Mouse (Mus musculus): ENCODE measurements at regions not wholly inside any gene's neighbourhood (a gene's known extent, or its start where the extent isn't known, plus 50 kb on each side); places are given as distances from the start of the nearest gene placed in this dataset.

GRCm38 (mm10) chr7:138758386-138758785 is 87.5 kb upstream of the Ppp2r2d start:
- H3K9ac ChIP-seq: no peak overlapping the region
- H3K4me1 ChIP-seq (replicated peaks; ENCODE audit: control insufficient read depth, insufficient read depth, low read length): no peaks in the 10 kb centered on the region
- no peaks in the 10 kb centered on the region for H3K9me3 ChIP-seq (ENCODE audit: control insufficient read depth, low read length)
- no peak overlapping the region for H3K27ac ChIP-seq
- H3K4me2 ChIP-seq (replicated peaks): no peak overlapping the region
- DNase-seq (ENCODE audit: low spot score) (no peak), ATAC-seq (ENCODE audit: low FRiP score) (no peak)
- no peaks in the 10 kb centered on the region for H3K36me3 ChIP-seq (replicated peaks; ENCODE audit: control insufficient read depth, insufficient read depth)
- H3K4me3 ChIP-seq (replicated peaks; ENCODE audit: low read length): no peak overlapping the region
- H3K27me3 ChIP-seq (ENCODE audit: control insufficient read depth, insufficient read depth, low read length): no peaks in the 10 kb centered on the region
- WGBS: 72% methylated on average over 1 of the region's 1 CpGs

- no peak overlapping the region for H3K4me2 ChIP-seq (replicated peaks)
- no peaks in the 10 kb centered on the region for H3K9me3 ChIP-seq (ENCODE audit: control insufficient read depth, low read length)
- no peak overlapping the region for H3K27ac ChIP-seq
- WGBS: 90% methylated on average over 2 of the region's 2 CpGs
- H3K4me3 ChIP-seq (replicated peaks; ENCODE audit: low read length): no peak overlapping the region
- DNase-seq (ENCODE audit: low spot score) (no peak), ATAC-seq (ENCODE audit: low FRiP score) (no peak)
- no peaks in the 10 kb centered on the region for H3K27me3 ChIP-seq (ENCODE audit: control insufficient read depth, insufficient read depth, low read length)
- no peaks in the 10 kb centered on the region for H3K36me3 ChIP-seq (replicated peaks; ENCODE audit: control insufficient read depth, insufficient read depth)
- H3K9ac ChIP-seq: no peak overlapping the region
- H3K4me1 ChIP-seq (replicated peaks; ENCODE audit: control insufficient read depth, insufficient read depth, low read length): no peaks in the 10 kb centered on the region
Observed at GRCm38 (mm10) chr7:138748442-138748841, 97.4 kb upstream of the Ppp2r2d start.

GRCm38 (mm10) chr7:138746616-138747015 is 99.3 kb upstream of the Ppp2r2d start:
- Histone ChIP-seq H3K36me3 (replicated peaks; ENCODE audit: control insufficient read depth, insufficient read depth) (no peaks in the 10 kb centered on the region), H3K4me2 (replicated peaks) (no peak overlapping the region), H3K9ac (no peak overlapping the region), H3K27me3 (ENCODE audit: control insufficient read depth, insufficient read depth, low read length) (no peaks in the 10 kb centered on the region), H3K4me1 (replicated peaks; ENCODE audit: control insufficient read depth, insufficient read depth, low read length) (no peaks in the 10 kb centered on the region), H3K27ac (no peak overlapping the region), H3K4me3 (replicated peaks; ENCODE audit: low read length) (no peak overlapping the region), H3K9me3 (ENCODE audit: control insufficient read depth, low read length) (no peaks in the 10 kb centered on the region)
- ATAC-seq (ENCODE audit: low FRiP score): no peak
- WGBS: 32% methylated on average over 8 of the region's 8 CpGs
- no peak for DNase-seq (ENCODE audit: low spot score)

GRCm38 (mm10) chr7:138742516-138742845 is 103.4 kb upstream of the Ppp2r2d start:
- 63% methylated on average over 4 of the region's 4 CpGs for WGBS
- H3K4me3 ChIP-seq (replicated peaks; ENCODE audit: low read length): no peak overlapping the region
- H3K9me3 ChIP-seq (ENCODE audit: control insufficient read depth, low read length): no peaks in the 10 kb centered on the region
- no peak for ATAC-seq (ENCODE audit: low FRiP score)
- H3K9ac ChIP-seq: no peak overlapping the region
- H3K4me1 ChIP-seq (replicated peaks; ENCODE audit: control insufficient read depth, insufficient read depth, low read length): no peaks in the 10 kb centered on the region; the same call in 1 of the 2 replicates
- DNase-seq (ENCODE audit: low spot score): no peak
- no peak overlapping the region for H3K27ac ChIP-seq
- H3K36me3 ChIP-seq (replicated peaks; ENCODE audit: control insufficient read depth, insufficient read depth): no peaks in the 10 kb centered on the region
- H3K4me2 ChIP-seq (replicated peaks): no peak overlapping the region
- H3K27me3 ChIP-seq (ENCODE audit: control insufficient read depth, insufficient read depth, low read length): no peaks in the 10 kb centered on the region

GRCm38 (mm10) chr7:138741816-138742515 is 103.9 kb upstream of the Ppp2r2d start:
- Histone ChIP-seq H3K4me1 (replicated peaks; ENCODE audit: control insufficient read depth, insufficient read depth, low read length) (no peaks in the 10 kb centered on the region; the same call in 1 of the 2 replicates), H3K27me3 (ENCODE audit: control insufficient read depth, insufficient read depth, low read length) (no peaks in the 10 kb centered on the region), H3K9me3 (ENCODE audit: control insufficient read depth, low read length) (no peaks in the 10 kb centered on the region), H3K9ac (no peak overlapping the region), H3K4me3 (replicated peaks; ENCODE audit: low read length) (no peak overlapping the region), H3K27ac (no peak overlapping the region; the same call in 1 of the 2 replicates), H3K36me3 (replicated peaks; ENCODE audit: control insufficient read depth, insufficient read depth) (no peaks in the 10 kb centered on the region), H3K4me2 (replicated peaks) (no peak overlapping the region)
- ATAC-seq (ENCODE audit: low FRiP score) (no peak), DNase-seq (ENCODE audit: low spot score) (peak; percentile 55)
- WGBS: 46% methylated on average over 7 of the region's 7 CpGs

- Histone ChIP-seq H3K36me3 (replicated peaks; ENCODE audit: control insufficient read depth, insufficient read depth) (no peaks in the 10 kb centered on the region), H3K27ac (no peak overlapping the region), H3K4me2 (replicated peaks) (no peak overlapping the region), H3K4me3 (replicated peaks; ENCODE audit: low read length) (no peak overlapping the region), H3K9me3 (ENCODE audit: control insufficient read depth, low read length) (no peaks in the 10 kb centered on the region), H3K4me1 (replicated peaks; ENCODE audit: control insufficient read depth, insufficient read depth, low read length) (no peaks in the 10 kb centered on the region), H3K27me3 (ENCODE audit: control insufficient read depth, insufficient read depth, low read length) (no peaks in the 10 kb centered on the region), H3K9ac (no peak overlapping the region)
- ATAC-seq (ENCODE audit: low FRiP score) (no peak), DNase-seq (ENCODE audit: low spot score) (peak; percentile 53)
- 34% methylated on average over 4 of the region's 4 CpGs for WGBS
Observed at GRCm38 (mm10) chr7:138734254-138734653, 111.6 kb upstream of the Ppp2r2d start.

- Histone ChIP-seq H3K4me1 (replicated peaks; ENCODE audit: control insufficient read depth, insufficient read depth, low read length) (no peaks in the 10 kb centered on the region), H3K9me3 (ENCODE audit: control insufficient read depth, low read length) (no peaks in the 10 kb centered on the region), H3K9ac (no peak overlapping the region), H3K27me3 (ENCODE audit: control insufficient read depth, insufficient read depth, low read length) (no peaks in the 10 kb centered on the region), H3K27ac (no peak overlapping the region), H3K36me3 (replicated peaks; ENCODE audit: control insufficient read depth, insufficient read depth) (no peaks in the 10 kb centered on the region), H3K4me3 (replicated peaks; ENCODE audit: low read length) (no peak overlapping the region), H3K4me2 (replicated peaks) (no peak overlapping the region)
- no peak for DNase-seq (ENCODE audit: low spot score)
- no peak for ATAC-seq (ENCODE audit: low FRiP score)
- 92% methylated on average over 2 of the region's 2 CpGs for WGBS
Observed at GRCm38 (mm10) chr7:138724829-138725228, 121.0 kb upstream of the Ppp2r2d start.

GRCm38 (mm10) chr7:138719608-138720007 is 126.3 kb upstream of the Ppp2r2d start:
- Histone ChIP-seq H3K4me1 (replicated peaks; ENCODE audit: control insufficient read depth, insufficient read depth, low read length) (no peaks in the 10 kb centered on the region), H3K36me3 (replicated peaks; ENCODE audit: control insufficient read depth, insufficient read depth) (no peaks in the 10 kb centered on the region), H3K27ac (no peak overlapping the region), H3K27me3 (ENCODE audit: control insufficient read depth, insufficient read depth, low read length) (no peaks in the 10 kb centered on the region), H3K9ac (no peak overlapping the region), H3K4me3 (replicated peaks; ENCODE audit: low read length) (no peak overlapping the region), H3K9me3 (ENCODE audit: control insufficient read depth, low read length) (no peaks in the 10 kb centered on the region), H3K4me2 (replicated peaks) (no peak overlapping the region)
- WGBS: 76% methylated on average over 5 of the region's 5 CpGs
- DNase-seq (ENCODE audit: low spot score) (no peak), ATAC-seq (ENCODE audit: low FRiP score) (no peak)

GRCm38 (mm10) chr7:138719115-138719514 is 126.8 kb upstream of the Ppp2r2d start:
- H3K27ac ChIP-seq: no peak overlapping the region

GRCm38 (mm10) chr7:138714731-138715130 is 131.1 kb upstream of the Ppp2r2d start:
- no peak overlapping the region for H3K9ac ChIP-seq
- H3K27ac ChIP-seq: 0 out of 2 replicates have a peak overlapping the region, but pooled peaks have one; percentile 38
- H3K4me1 ChIP-seq (replicated peaks; ENCODE audit: control insufficient read depth, insufficient read depth, low read length): no peaks in the 10 kb centered on the region
- H3K4me2 ChIP-seq (replicated peaks): no peak overlapping the region
- H3K27me3 ChIP-seq (ENCODE audit: control insufficient read depth, insufficient read depth, low read length): no peaks in the 10 kb centered on the region
- no peaks in the 10 kb centered on the region for H3K36me3 ChIP-seq (replicated peaks; ENCODE audit: control insufficient read depth, insufficient read depth)
- H3K9me3 ChIP-seq (ENCODE audit: control insufficient read depth, low read length): no peaks in the 10 kb centered on the region
- ATAC-seq (ENCODE audit: low FRiP score) (no peak), DNase-seq (ENCODE audit: low spot score) (no peak)
- H3K4me3 ChIP-seq (replicated peaks; ENCODE audit: low read length): no peak overlapping the region
- WGBS: 53% methylated on average over 1 of the region's 1 CpGs

More at GRCm38 (mm10) chr7:138719115-138719514, 126.8 kb upstream of the Ppp2r2d start:
- 55% methylated on average over 3 of the region's 3 CpGs for WGBS
- DNase-seq (ENCODE audit: low spot score) (no peak), ATAC-seq (ENCODE audit: low FRiP score) (no peak)
- Histone ChIP-seq H3K9me3 (ENCODE audit: control insufficient read depth, low read length) (no peaks in the 10 kb centered on the region), H3K36me3 (replicated peaks; ENCODE audit: control insufficient read depth, insufficient read depth) (no peaks in the 10 kb centered on the region), H3K4me1 (replicated peaks; ENCODE audit: control insufficient read depth, insufficient read depth, low read length) (no peaks in the 10 kb centered on the region), H3K9ac (no peak overlapping the region), H3K4me3 (replicated peaks; ENCODE audit: low read length) (no peak overlapping the region), H3K27me3 (ENCODE audit: control insufficient read depth, insufficient read depth, low read length) (no peaks in the 10 kb centered on the region), H3K4me2 (replicated peaks) (no peak overlapping the region)

All from hindbrain, embryonic 14.5 days (tissue).